Mouse (Mus musculus): ENCODE results near the gene Slc7a5.

The Slc7a5 gene

DNA sequence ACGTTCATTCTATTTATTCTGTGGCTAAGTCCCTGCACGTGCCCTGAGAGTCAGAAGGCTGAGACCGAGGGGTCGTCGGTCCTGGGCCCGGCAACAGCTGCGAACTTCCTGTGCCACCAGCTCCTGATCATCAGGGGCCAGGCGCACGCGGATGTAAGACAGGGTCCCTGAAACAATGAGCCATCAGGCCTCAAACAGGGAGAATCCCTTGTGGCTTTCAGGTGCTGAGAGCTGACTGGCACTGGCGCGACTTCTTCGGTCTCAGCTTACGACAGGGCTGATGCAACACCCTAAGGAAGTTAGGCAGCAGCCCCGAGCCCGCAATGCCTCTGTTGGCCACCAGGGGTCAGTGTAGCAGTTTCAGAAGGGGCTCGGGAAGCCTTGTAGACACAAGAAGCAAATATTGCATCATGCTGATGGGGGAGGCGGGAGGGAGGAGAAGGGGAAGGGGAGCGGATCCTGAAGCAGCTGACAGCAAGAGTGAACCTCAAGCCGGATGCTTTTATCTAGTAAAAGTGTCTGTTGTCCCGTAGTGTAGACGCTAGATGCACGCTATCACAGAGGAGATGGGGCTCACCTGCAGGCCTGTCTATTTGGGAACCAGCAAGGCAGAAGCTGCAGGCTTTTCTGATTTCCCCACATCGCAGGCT lies 56.5 kb downstream of the Slc7a5 start:
- DNase-seq (ENCODE audit: low spot score in 2 of 2): peak; percentile 91 to 97

DNA sequence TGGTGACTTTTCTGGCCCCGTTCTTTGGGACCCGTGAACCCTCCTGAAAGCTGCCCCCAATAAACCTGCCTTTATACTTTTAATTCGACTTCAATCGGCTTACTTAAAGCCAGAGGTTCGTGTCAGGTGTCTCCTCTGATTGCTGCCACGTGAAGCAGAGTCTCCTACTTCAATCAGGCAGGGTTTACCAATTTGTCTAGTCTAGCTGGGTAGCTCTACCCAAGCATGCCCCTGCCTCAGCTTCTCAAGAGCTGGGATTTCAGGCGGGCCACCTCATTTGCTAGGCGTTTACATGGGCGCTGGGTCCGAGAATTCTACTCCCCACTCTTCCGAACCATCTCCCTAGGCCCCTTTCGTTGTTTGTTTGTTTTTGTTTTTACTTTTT lies 57.1 kb downstream of the Slc7a5 start:
- no peak for DNase-seq (ENCODE audit: low spot score in 2 of 2)

DNA sequence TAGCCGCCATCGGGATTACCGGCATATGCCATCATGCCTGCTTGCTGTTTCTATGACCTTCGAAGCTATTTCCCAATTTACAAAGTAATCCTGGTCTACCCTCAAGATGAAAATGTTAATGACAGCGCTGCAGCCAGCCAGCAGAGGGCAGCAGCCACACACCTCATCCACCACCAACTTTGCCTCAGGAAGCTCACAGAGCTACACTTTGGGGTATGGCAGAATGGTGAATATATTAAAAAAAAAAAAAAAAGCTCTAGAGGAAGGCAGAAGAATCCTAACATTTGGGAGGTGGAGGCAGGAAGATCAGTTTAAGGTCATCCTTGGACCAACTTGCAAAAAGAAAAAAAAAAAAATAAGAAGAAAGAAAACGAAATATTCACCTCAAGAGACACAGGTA lies 57.5 kb downstream of the Slc7a5 start:
- peak in 1 of 2 experiments; percentile 33 for DNase-seq (ENCODE audit: low spot score in 2 of 2)

DNA sequence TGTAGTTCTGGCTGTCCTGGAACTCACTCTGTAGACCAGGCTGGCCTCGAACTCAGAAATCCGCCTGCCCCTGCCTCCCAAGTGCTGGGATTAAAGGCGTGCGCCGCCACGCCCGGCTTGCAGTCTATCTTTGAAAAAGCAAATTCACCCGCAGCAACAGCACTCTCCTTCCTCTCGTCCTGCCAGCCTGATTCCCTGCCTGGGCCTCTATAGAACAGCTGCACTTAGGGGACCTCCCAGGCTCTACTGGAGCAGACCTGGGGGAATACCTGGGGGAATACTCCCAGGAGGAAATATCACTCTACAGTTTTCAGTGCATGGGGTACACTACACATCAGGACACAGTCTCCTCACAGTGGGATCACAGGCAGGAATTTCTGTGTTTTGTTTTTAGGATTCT lies 58.2 kb downstream of the Slc7a5 start:
- no peak for DNase-seq (ENCODE audit: low spot score in 2 of 2)

- DNase-seq (ENCODE audit: low spot score in 2 of 2): no peak
Observed at GRCm38 (mm10) chr8:121848495-121848894, 59.0 kb downstream of the Slc7a5 start.

GRCm38 (mm10) chr8:121847987-121848386 lies 59.5 kb downstream of the Slc7a5 start:
- DNase-seq (ENCODE audit: low spot score in 2 of 2): no peak

DNA sequence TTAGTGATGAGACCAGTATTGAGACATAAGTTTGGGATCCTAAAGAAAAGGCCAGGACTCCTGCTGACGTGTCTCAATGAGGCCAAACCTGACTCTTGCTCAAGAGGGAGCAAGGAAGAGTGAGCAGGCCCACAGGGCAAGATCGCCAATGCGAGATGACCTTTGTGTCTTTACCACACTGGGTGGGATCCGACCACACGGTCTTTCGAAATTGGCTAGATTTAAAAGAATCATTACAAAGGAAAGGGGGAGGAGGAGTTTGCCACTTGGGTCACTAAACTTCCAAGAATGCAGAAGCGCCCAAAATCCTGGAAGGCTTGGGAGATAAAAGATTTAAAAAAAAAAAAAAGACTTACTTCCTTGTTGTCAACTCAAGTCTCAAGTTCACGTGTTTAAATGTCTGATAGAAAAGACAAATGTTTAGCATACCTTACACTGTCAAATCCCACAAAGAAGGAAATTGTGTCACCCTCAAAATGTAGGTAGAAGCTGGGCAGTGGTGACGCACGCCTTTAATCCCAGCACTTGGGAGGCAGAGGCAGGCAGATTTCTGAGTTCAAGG lies 60.2 kb downstream of the Slc7a5 start:
- DNase-seq (ENCODE audit: low spot score in 2 of 2): no peak

- no peak for DNase-seq (ENCODE audit: low spot score in 2 of 2)
Observed at GRCm38 (mm10) chr8:121846815-121847214, 60.7 kb downstream of the Slc7a5 start.

DNA sequence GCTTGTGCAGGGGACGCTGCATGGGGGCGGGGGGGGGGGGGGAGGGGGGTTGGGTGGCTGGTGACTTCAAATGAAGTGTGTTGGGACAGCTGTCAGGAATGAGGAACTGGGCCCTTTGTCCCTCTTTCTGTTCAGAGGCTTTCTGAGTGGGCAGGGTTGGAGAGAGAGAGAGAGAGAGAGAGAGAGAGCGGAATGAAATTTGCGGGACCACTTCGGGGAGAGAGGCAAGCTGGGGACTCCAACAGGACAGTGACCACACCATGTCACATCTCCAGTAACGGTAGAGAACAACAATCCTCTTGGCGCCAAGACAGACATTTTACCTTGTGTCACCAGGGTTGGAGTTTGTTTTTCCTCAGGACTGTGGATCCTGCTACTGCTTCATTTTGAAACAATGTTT lies 62.7 kb downstream of the Slc7a5 start:
- DNase-seq (ENCODE audit: low spot score in 2 of 2): no peak

DNA sequence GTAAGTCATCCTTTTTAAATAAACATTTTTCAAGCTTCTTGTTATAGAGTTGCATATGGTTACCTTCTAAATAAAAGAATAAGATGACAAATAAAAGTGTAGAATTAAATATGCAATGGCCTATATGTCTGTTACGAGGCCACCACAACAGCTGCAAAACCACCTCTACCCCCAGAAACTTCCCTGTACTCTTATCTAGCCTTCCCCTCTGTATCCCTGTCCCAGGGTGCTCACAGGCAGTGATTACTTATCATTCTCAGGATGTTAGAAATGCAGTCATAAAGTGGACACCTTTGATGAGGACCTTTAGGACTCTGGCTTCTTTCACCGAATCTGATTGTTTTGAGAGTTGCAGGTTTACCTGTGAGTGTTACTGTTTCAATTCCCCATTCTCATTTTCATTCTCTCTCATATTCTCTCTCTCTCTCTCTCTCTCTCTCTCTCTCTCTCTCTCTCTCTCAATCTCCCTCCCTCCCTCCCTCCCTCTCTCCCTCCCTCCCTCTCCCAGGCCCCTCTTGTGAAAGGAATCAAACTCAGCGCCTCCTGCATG lies 64.2 kb downstream of the Slc7a5 start:
- DNase-seq (ENCODE audit: low spot score in 2 of 2): no peak

DNA sequence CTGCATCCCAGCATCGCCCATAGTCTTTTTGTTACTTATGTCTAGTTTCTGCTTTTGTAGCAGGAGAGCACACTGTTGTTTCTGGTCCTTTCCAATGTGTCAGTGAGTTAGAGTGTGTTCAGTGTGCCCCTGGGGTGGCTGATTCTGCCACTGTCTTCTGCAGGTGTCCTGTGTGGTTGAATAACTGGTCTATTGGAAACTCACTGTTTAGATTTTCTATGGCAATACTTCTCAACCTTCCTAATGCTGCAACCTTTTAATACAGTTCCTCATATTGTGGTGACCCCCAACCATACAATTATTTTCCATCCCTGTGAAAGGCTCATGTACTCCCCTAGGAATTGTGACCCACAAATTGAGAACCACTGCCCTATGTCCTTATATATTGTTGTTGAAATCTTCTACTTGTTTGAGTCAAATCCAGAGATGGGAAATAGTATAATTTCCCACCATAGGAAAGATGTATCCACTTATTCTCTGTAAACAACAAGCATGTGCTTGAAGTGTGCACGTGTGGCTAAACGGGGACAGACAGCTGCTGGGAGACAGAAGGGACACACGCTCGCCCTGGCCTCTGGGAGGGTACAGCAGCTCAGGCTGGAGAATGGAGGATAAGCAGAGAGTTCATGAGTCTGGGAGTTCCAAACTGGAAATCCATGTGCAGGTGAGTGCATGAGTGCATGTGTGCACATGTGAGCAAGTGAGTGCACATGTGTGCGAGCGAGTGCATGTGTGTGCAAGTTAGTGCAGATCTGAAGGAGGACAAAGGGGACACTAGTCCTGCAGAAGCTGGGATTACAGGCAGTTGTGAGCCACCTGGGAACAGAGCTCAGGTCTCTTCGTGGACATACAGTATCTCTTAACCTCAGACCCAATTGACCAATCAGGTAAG lies 65.2 kb downstream of the Slc7a5 start:
- no peak for DNase-seq (ENCODE audit: low spot score in 2 of 2)

- DNase-seq (ENCODE audit: low spot score in 2 of 2): no peak
Observed at GRCm38 (mm10) chr8:121841242-121841641, 66.3 kb downstream of the Slc7a5 start.

DNA sequence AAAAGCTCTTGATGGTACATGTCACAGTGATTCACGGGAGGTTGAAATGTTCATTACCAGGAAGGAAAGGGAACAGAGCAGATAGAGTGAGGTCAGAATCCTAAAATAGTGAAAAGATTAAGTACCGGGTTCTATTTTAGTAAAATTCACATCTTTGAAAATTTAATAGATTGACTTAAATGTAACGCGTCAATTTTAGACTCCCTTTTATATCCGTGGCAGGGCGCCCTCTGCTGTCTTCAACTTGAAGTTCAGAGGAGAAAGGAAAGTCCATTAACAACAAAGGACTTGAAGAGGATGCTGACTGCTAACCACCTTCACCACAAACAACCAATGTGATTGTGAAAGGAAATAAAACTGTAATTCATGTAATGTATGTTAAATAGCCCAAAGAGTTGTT lies 75.0 kb downstream of the Slc7a5 start:
- peak in 1 of 2 experiments; percentile 50 for DNase-seq (ENCODE audit: low spot score in 2 of 2)

GRCm38 (mm10) chr8:121832061-121832460 lies 75.4 kb downstream of the Slc7a5 start:
- DNase-seq (ENCODE audit: low spot score in 2 of 2): no peak
